Mouse (Mus musculus) MEL (cell line): ENCODE data around the gene Cep68.

Experiments
- CHD2 ChIP-seq: IDR thresholded peaks from 2 replicates; pipeline ENCODE4 v1.6.1; 2011; ENCODE audit warnings: low read length, improper control_type of control experiment
- CTCF ChIP-seq, 3 experiments: IDR thresholded peaks in 2 of 3; conservative IDR thresholded peaks in 1 of 3; 2 replicates each; pipeline ENCODE4 v1.5.1; 2011 to 2012; ENCODE audit warnings: low read length in 3 of 3, low read depth in 2 of 3, mild to moderate bottlenecking in 2 of 3, improper control_type of control experiment in 1 of 3, inconsistent platforms in 1 of 3, mixed read lengths in 1 of 3, moderate library complexity in 1 of 3; ENCODE audit not compliant: control insufficient read depth in 1 of 3, insufficient read depth in 1 of 3, poor library complexity in 1 of 3, severe bottlenecking in 1 of 3
- EP300 ChIP-seq, 2 experiments: IDR thresholded peaks; 2 replicates each; pipeline ENCODE4 v1.6.1; 2011; ENCODE audit warnings: improper control_type of control experiment in 2 of 2, low read length in 2 of 2, low read depth in 1 of 2, mild to moderate bottlenecking in 1 of 2
- HCFC1 ChIP-seq: IDR thresholded peaks from 2 replicates; pipeline ENCODE4 v1.6.1; 2012; ENCODE audit warnings: low read depth, mild to moderate bottlenecking, inconsistent platforms, low read length, improper control_type of control experiment, moderate library complexity
- MAFK ChIP-seq: IDR thresholded peaks from 2 replicates; pipeline ENCODE4 v1.6.1; 2011; ENCODE audit warnings: low read depth, mild to moderate bottlenecking, low read length, improper control_type of control experiment, borderline replicate concordance
- MEF2A ChIP-seq: IDR thresholded peaks from 2 replicates; pipeline ENCODE4 v1.6.1; 2014; ENCODE audit warnings: low read depth, mild to moderate bottlenecking, inconsistent platforms, low read length, improper control_type of control experiment; ENCODE audit not compliant: poor library complexity, insufficient replicate concordance, severe bottlenecking; ENCODE audit errors: extremely low read depth
- NRF1 ChIP-seq: IDR thresholded peaks from 2 replicates; pipeline ENCODE4 v1.6.1; 2014; ENCODE audit warnings: low read depth, mild to moderate bottlenecking, inconsistent platforms, low read length, improper control_type of control experiment, moderate library complexity; ENCODE audit not compliant: poor library complexity, insufficient read depth, severe bottlenecking
- TBP ChIP-seq: IDR thresholded peaks from 2 replicates; pipeline ENCODE4 v1.8.0; 2011; ENCODE audit warnings: low read depth, low read length, improper control_type of control experiment

- TF ChIP-seq CHD2 (no peak), NRF1 (no peak), EP300 (IDR thresholded peaks at IDR 0.05; ENCODE audit: low read depth in 1 of 2, low read length in 2 of 2) (no peak), MEF2A (no peak), TBP (no peak), MAFK (no peak), CTCF (IDR thresholded peaks at IDR 0.05 in 2 of 3, conservative IDR thresholded peaks at IDR 0.05 in 1 of 3; ENCODE audit: control insufficient read depth in 1 of 3, insufficient read depth in 1 of 3, low read depth in 2 of 3, low read length in 3 of 3, poor library complexity in 1 of 3, severe bottlenecking in 1 of 3) (no peak), HCFC1 (no peak)
These were observed 26.7 kb upstream of the Cep68 start for GRCm38 (mm10) chr11:20275974-20276373.
